Mouse (Mus musculus): ENCODE results near the gene Habp2. TPM values are rescaled to one million over a fixed set of nuclear protein-coding genes. Genes with fewer than 3 reads are reported as not detected.

Habp2 gene
- polyA plus RNA-seq (2015; fragmentation: Nextera tagmentation; extraction: Ambion mirVana), result 0.06 and 0.65 TPM in 2 replicates

- WGBS, result 85% methylated on average over 7 of the region's 7 CpGs
- H3K4me3 ChIP-seq (replicated peaks), result no peak within 1 kb of the TSS
Observed at GRCm38 (mm10) chr19:56286866-56287265, at the start of gene Habp2. TSS of gene Habp2 (plus strand) at chr19:56287137.

GRCm38 (mm10) chr19:56238501-56238900 lies 48.4 kb upstream of the Habp2 start:
- Histone ChIP-seq H3K27ac (replicated peaks) (no peak overlapping the region), H3K4me2 (no peak overlapping the region), H3K9me3 (replicated peaks) (no peaks in the 10 kb centered on the region), H3K27me3 (replicated peaks) (no peaks in the 10 kb centered on the region), H3K9ac (replicated peaks) (no peak overlapping the region), H3K4me3 (replicated peaks) (no peak overlapping the region), H3K36me3 (no peaks in the 10 kb centered on the region), H3K4me1 (no peaks in the 10 kb centered on the region)
- WGBS, result 77% methylated on average over 4 of the region's 4 CpGs
- no peak for ATAC-seq (ENCODE audit: low FRiP score)

More at GRCm38 (mm10) chr19:56286866-56287265, at the start of gene Habp2:
- Histone ChIP-seq H3K27me3 (replicated peaks) (no peaks in the 10 kb centered on the region), H3K9me3 (replicated peaks) (no peaks in the 10 kb centered on the region), H3K4me2 (no peak within 1 kb of the TSS), H3K9ac (replicated peaks) (no peak within 1 kb of the TSS), H3K36me3 (no peaks in the 10 kb centered on the region), H3K4me1 (peaks cover 3% of the 10 kb centered on the region; the same call in 1 of the 2 replicates), H3K27ac (replicated peaks) (no peak within 1 kb of the TSS)
- ATAC-seq (ENCODE audit: low FRiP score), result no peak

DNA sequence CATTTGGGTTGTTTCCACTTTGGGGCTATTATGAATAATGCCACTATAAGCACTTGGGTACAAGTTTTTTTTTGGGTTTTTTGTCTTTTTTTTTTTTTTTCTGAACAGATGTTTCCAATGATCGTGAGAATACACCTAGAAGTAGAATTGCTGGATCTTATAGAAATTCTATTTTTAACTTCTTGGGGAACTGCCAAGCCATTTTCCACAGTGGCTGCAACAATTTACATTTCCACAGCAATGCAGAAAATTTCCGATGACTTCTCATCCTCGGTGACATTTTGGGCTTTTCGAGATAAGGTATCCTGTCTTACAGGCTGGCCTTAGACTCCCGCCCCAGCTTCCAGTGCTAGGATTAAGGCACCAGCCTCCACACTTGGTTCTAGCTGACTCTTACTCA lies 41.7 kb upstream of the Habp2 start:
- H3K36me3 ChIP-seq, result no peaks in the 10 kb centered on the region
- H3K4me1 ChIP-seq, result no peaks in the 10 kb centered on the region
- H3K27ac ChIP-seq (replicated peaks), result no peak overlapping the region
- no peaks in the 10 kb centered on the region for H3K27me3 ChIP-seq (replicated peaks)
- no peak overlapping the region for H3K9ac ChIP-seq (replicated peaks)
- no peak overlapping the region for H3K4me3 ChIP-seq (replicated peaks)
- ATAC-seq (ENCODE audit: low FRiP score), result no peak
- no peak overlapping the region for H3K4me2 ChIP-seq
- no peaks in the 10 kb centered on the region for H3K9me3 ChIP-seq (replicated peaks)
- 87% methylated on average over 5 of the region's 5 CpGs for WGBS

GRCm38 (mm10) chr19:56252815-56253214 lies 34.1 kb upstream of the Habp2 start:
- H3K27me3 ChIP-seq (replicated peaks), result no peaks in the 10 kb centered on the region
- H3K27ac ChIP-seq (replicated peaks), result no peak overlapping the region
- H3K36me3 ChIP-seq, result no peaks in the 10 kb centered on the region
- H3K9ac ChIP-seq (replicated peaks), result no peak overlapping the region
- no peak overlapping the region for H3K4me3 ChIP-seq (replicated peaks)
- 93% methylated on average over 4 of the region's 4 CpGs for WGBS
- H3K4me1 ChIP-seq, result 0 out of 2 replicates have a peak, but pooled peaks cover 3% of the 10 kb centered on the region
- H3K4me2 ChIP-seq, result no peak overlapping the region
- ATAC-seq (ENCODE audit: low FRiP score), result no peak
- H3K9me3 ChIP-seq (replicated peaks), result no peaks in the 10 kb centered on the region

DNA sequence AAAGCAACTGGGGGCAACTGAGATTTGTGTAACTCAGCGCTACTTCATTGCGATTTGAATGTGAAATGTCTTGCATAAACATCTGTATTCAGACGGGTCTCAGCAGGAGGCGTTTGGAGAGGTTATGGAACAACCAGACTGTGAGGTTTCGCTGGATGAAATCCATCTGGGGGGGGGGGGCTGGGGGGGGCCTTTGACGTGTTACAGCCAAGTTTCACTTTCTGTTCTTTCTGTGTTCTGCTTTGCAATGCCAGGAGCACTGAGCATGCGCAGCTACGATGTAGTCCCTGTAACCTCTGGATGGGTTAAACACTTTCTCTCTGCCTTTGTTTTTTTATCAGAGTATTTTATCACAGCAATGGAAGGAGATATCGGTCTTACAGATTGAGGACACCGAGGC lies 33.7 kb upstream of the Habp2 start:
- ATAC-seq (ENCODE audit: low FRiP score), result no peak
- 74% methylated on average over 10 of the region's 10 CpGs for WGBS

DNA sequence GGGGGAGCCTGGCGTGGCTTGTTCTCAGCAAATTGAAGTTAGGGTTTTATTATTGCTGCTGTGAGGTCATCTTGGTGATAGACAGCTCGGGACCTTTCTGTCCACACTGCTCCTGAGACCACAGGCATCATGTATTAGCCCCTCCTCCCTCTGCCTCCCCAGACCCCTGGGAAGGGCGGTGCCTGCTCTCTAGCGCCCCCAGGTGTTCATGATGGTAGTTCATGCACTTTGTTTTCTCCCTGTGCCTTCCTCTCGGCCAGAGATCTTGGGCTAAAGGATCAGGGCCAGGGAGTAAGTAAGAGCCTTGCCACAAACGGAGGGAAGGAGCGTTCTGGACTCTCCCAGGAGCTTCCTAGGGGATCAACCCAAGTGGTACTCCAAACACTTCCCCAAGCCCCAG lies 32.2 kb upstream of the Habp2 start:
- no peak overlapping the region for H3K9ac ChIP-seq (replicated peaks)

More for the DNA sequence above, 33.7 kb upstream of the Habp2 start:
- Histone ChIP-seq H3K36me3 (no peaks in the 10 kb centered on the region), H3K9me3 (replicated peaks) (no peaks in the 10 kb centered on the region), H3K27ac (replicated peaks) (no peak overlapping the region), H3K4me1 (0 out of 2 replicates have a peak, but pooled peaks cover 3% of the 10 kb centered on the region), H3K27me3 (replicated peaks) (no peaks in the 10 kb centered on the region), H3K4me2 (no peak overlapping the region), H3K9ac (replicated peaks) (no peak overlapping the region), H3K4me3 (replicated peaks) (no peak overlapping the region)

DNA sequence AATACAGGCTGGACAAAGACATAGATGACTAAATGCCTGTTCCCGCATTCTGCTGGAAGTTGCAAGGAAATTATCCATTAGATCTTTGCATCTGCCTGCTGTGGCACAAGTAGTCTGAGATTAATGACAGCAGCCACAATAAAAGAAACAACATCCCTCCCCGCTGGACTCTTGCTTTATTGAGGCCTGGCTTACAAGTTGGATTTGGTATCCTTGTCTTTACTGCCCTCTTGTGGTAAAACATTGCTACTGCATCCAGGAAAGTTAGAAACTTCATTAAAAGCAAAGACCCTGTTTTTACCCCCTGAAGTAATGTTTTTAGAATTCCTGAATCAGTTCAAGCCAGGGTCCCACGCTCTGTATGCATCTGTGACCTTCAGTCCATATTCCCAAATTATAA lies 31.4 kb upstream of the Habp2 start:
- Histone ChIP-seq H3K4me3 (replicated peaks) (no peak overlapping the region), H3K36me3 (no peaks in the 10 kb centered on the region), H3K27ac (replicated peaks) (no peak overlapping the region), H3K4me1 (0 out of 2 replicates have a peak, but pooled peaks cover 3% of the 10 kb centered on the region), H3K27me3 (replicated peaks) (no peaks in the 10 kb centered on the region), H3K4me2 (no peak overlapping the region), H3K9ac (replicated peaks) (no peak overlapping the region), H3K9me3 (replicated peaks) (no peaks in the 10 kb centered on the region)
- WGBS, result 8% methylated on average over 3 of the region's 3 CpGs
- ATAC-seq (ENCODE audit: low FRiP score), result no peak

More for the DNA sequence above, 32.2 kb upstream of the Habp2 start:
- ATAC-seq (ENCODE audit: low FRiP score), result no peak
- no peaks in the 10 kb centered on the region for H3K36me3 ChIP-seq
- 0 out of 2 replicates have a peak, but pooled peaks cover 3% of the 10 kb centered on the region for H3K4me1 ChIP-seq
- H3K4me3 ChIP-seq (replicated peaks), result no peak overlapping the region
- H3K4me2 ChIP-seq, result no peak overlapping the region
- no peaks in the 10 kb centered on the region for H3K27me3 ChIP-seq (replicated peaks)
- 56% methylated on average over 7 of the region's 7 CpGs for WGBS
- H3K9me3 ChIP-seq (replicated peaks), result no peaks in the 10 kb centered on the region
- no peak overlapping the region for H3K27ac ChIP-seq (replicated peaks)

- 64% methylated on average over 1 of the region's 1 CpGs for WGBS
- Histone ChIP-seq H3K4me3 (replicated peaks) (no peak overlapping the region), H3K27me3 (replicated peaks) (no peaks in the 10 kb centered on the region), H3K36me3 (no peaks in the 10 kb centered on the region), H3K9me3 (replicated peaks) (no peaks in the 10 kb centered on the region), H3K27ac (replicated peaks) (no peak overlapping the region), H3K4me2 (no peak overlapping the region), H3K9ac (replicated peaks) (no peak overlapping the region), H3K4me1 (0 out of 2 replicates have a peak, but pooled peaks cover 3% of the 10 kb centered on the region)
- ATAC-seq (ENCODE audit: low FRiP score), result no peak
Observed at GRCm38 (mm10) chr19:56256235-56256634, 30.7 kb upstream of the Habp2 start.

- H3K36me3 ChIP-seq, result no peaks in the 10 kb centered on the region
- no peak overlapping the region for H3K9ac ChIP-seq (replicated peaks)
- H3K27me3 ChIP-seq (replicated peaks), result no peaks in the 10 kb centered on the region
- no peak overlapping the region for H3K27ac ChIP-seq (replicated peaks)
- H3K9me3 ChIP-seq (replicated peaks), result no peaks in the 10 kb centered on the region
- WGBS, result no CpG with 5 or more reads among the region's 1 CpGs
- ATAC-seq (ENCODE audit: low FRiP score), result no peak
- H3K4me1 ChIP-seq, result no peaks in the 10 kb centered on the region
- no peak overlapping the region for H3K4me3 ChIP-seq (replicated peaks)
- H3K4me2 ChIP-seq, result no peak overlapping the region
Observed at GRCm38 (mm10) chr19:56256741-56257140, 30.2 kb upstream of the Habp2 start.

- H3K9me3 ChIP-seq (replicated peaks), result no peaks in the 10 kb centered on the region
- peaks cover 4% of the 10 kb centered on the region; the same call in 1 of the 2 replicates for H3K4me1 ChIP-seq
- no peaks in the 10 kb centered on the region for H3K27me3 ChIP-seq (replicated peaks)
- WGBS, result 86% methylated on average over 14 of the region's 14 CpGs
- H3K4me3 ChIP-seq (replicated peaks), result no peak overlapping the region
- no peaks in the 10 kb centered on the region for H3K36me3 ChIP-seq
- H3K4me2 ChIP-seq, result no peak overlapping the region
- H3K9ac ChIP-seq (replicated peaks), result no peak overlapping the region
- H3K27ac ChIP-seq (replicated peaks), result no peak overlapping the region
- no peak for ATAC-seq (ENCODE audit: low FRiP score)
Observed at GRCm38 (mm10) chr19:56263696-56264095, 23.2 kb upstream of the Habp2 start.

- Histone ChIP-seq H3K27ac (replicated peaks) (no peak overlapping the region), H3K27me3 (replicated peaks) (no peaks in the 10 kb centered on the region), H3K4me2 (no peak overlapping the region), H3K9me3 (replicated peaks) (no peaks in the 10 kb centered on the region), H3K4me1 (peaks cover 4% of the 10 kb centered on the region; the same call in 1 of the 2 replicates), H3K4me3 (replicated peaks) (no peak overlapping the region), H3K36me3 (no peaks in the 10 kb centered on the region), H3K9ac (replicated peaks) (no peak overlapping the region)
- no peak for ATAC-seq (ENCODE audit: low FRiP score)
- 45% methylated on average over 4 of the region's 4 CpGs for WGBS
Observed at GRCm38 (mm10) chr19:56264175-56264574, 22.8 kb upstream of the Habp2 start.

DNA sequence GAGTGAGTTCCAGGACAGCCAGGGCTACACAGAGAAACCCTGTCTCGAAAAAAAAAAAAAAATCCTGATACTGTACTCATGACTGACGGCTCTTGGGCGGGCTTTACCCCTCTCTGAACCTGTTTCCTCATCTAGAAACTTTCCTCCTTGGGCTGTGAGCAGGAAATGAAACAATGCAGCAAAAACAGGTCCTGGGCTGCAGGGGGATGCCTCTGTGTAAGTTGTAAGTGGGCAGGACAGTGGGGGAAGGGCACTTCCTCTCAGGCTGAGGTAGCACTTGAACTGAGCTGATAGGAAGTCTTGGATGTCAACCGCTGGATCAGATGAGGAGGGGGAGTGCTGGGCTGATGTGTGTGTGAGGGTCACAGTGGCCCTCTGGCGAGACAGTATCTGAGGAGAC lies 21.8 kb upstream of the Habp2 start:
- no peak for ATAC-seq (ENCODE audit: low FRiP score)

More for the DNA sequence above, 21.8 kb upstream of the Habp2 start:
- Histone ChIP-seq H3K36me3 (no peaks in the 10 kb centered on the region), H3K4me3 (replicated peaks) (no peak overlapping the region), H3K27ac (replicated peaks) (no peak overlapping the region), H3K4me1 (peaks cover 4% of the 10 kb centered on the region; the same call in 1 of the 2 replicates), H3K9me3 (replicated peaks) (no peaks in the 10 kb centered on the region), H3K4me2 (no peak overlapping the region), H3K9ac (replicated peaks) (no peak overlapping the region), H3K27me3 (replicated peaks) (no peaks in the 10 kb centered on the region)
- WGBS, result 84% methylated on average over 5 of the region's 5 CpGs

Measured in neural tube, embryonic 15.5 days (tissue).